Mouse (Mus musculus): Measurements from ENCODE around the gene Vax2.

The Vax2 gene

DNA sequence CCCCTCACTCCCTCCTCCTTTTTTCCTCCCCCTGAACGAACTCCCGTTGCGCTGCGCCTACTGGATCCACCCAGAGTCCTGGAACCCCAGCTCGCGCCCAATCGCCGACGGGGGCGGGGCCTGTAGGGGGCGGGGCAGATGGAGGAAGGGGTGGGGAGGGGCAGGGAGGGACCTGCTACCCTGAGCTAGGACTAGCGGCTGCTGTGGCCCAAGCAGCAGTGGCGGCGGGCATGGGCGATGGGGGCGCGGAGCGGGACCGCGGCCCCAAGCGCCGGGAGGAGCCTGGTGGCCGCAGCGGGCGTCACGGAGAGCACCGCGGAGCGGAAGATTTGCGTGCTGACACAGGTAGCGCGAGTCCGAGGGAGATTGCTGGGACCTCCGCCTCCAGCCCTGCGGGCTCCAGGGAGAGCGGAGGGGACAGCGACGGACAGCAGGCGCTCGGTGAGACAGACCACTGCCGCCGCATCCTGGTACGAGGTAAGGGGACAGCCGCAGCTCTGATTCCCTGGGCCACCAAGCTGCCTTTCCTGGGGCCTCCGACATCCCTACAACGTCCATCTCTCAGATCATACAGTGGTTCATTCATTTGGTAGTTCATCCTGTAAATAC lies at the start of gene Vax2:
Gene Vax2, plus strand, starts transcription at position 198 of the 609 bp plus-strand sequence.
- DNase-seq (ENCODE audit: low read depth, low spot score): peak; percentile 30

DNA sequence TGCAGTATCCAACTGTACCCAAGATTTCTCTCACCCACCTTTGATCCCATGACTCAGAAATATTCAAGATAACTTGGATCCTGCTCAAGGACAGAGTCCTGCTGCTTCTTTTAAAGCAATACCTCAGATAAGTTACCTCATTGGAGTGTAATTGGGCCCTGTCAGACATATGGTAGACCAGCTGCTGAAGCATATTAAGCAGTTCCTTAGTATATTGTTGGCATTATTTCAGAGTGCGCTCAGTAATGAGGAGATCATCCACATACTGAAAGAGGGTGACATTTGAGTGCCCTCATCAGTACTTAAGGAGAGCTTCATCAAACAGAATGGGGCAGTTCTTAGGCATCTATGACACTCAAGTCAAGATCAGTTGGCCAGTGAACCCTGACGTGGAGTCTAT lies 46.1 kb upstream of the Vax2 start:
- no peak for DNase-seq (ENCODE audit: low read depth, low spot score)

DNA sequence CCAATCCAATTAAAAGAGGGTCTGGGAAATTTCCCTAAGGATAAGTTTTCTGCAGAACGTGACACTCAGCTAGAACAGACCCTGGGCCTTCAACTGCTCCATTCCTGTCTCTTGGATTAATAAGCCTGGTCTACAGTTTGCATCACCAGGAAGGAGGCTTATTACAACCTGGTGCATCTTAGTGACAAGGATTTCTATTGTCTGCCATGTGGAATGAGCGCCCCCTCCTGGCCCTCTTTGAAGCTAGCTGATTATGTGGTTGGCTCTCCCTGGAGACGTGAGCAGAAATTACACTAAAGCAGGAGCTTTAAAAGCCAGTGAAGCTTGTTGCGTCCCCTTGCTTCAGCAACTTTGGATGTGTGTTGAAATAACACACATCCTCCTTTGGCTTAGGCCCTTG lies 37.7 kb upstream of the Vax2 start:
- DNase-seq (ENCODE audit: low read depth, low spot score): peak; percentile 18

DNA sequence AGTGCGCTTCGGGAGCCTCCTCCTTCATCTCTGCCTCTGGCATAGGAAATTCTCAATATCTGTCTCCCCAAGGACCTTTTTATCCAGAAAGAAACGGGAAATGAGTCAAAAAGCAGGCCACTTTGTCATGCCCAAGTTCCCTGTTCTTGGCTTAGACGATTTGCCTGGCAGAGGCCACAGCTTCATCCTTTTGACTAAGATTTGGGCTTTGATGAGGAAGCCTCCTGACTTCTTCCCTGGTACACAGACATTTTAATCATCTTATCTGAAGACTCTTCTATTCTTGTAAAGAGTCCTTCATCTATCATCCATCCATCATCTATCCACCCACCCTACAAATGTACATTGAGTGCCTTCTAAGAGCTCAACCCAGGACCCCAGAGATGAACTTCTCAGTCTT lies 33.3 kb upstream of the Vax2 start, which contains the start of gene Cd207:
Gene Cd207, minus strand, starts transcription at position 101 of the 400 bp plus-strand sequence.
- no peak for DNase-seq (ENCODE audit: low read depth, low spot score)

DNA sequence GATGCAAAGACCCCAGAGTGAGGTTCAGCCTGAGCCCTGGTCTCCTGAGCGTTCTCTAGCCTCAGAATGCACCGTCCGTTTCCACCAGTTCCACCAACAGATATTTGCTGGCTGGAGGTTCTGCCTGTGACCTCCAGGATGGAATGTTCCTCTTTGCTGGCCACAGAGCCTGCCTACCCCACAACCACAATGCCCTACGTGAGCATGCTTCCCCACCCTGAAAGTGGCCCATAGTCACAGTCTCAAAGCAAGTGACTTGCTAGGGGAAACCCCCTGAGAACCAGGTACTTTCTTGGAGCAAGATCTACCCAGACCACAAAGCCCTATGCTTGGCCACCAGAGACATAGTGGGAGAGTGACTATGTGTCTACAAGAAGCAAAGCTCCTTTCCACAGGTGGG lies 21.7 kb upstream of the Vax2 start:
- DNase-seq (ENCODE audit: low read depth, low spot score): no peak

DNA sequence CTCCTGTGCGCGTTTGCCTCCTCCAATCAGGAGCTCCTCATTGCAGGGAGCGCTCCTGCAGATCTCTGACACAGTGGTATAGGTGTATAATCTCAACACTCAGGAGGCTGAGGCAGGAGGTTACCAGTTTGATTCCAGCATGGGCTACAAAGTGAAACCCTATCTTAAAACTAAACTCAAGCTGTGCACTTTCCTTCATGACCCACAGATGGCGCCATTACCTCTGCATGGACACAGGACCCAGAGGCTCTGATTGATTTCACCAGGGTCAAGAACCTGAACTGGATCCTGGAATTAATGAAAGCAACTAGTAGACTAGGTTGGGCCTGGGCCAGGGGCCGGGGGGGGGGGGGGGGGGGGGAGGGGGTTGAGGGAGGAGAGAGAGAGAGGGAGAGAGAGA lies 20.8 kb upstream of the Vax2 start:
- peak; percentile 21 for DNase-seq (ENCODE audit: low read depth, low spot score)

DNA sequence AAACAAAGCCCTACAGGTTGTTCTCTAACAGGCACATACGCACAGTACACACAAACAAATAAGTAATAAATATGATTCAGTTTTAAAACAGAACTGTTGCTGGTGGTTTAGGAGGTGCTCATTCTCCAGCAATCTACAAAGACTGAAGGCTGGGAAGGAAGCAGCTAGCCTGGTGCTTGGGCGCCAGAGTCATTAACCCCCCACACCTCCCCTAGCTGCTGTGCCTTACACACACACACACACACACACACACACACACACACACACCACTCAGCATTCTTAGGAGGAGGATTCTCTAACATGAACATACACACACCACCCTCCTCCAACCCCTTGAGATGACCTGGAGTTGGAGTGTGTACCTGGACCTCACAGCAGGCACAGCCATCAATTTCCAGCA lies 20.1 kb upstream of the Vax2 start:
- no peak for DNase-seq (ENCODE audit: low read depth, low spot score)

DNA sequence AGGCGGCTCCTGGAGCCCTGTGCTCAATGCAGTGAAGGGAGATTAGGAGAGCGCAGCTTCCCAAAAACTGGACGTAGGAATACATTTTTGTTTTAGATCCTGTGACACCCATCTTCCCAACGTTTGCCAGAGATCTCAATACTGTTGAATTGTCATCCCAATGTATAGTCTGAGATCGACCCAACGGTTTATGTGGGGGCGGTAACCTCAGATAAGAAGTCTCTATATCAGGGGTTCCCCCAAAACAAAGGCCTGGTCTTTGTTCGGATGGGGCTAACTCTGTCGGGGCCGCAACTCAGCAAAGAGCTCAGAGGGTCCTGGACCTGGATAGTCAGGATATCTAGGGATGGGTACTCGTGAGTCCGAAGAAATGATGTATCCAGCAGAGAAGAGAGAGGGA lies 18.1 kb upstream of the Vax2 start:
- DNase-seq (ENCODE audit: low read depth, low spot score): no peak

DNA sequence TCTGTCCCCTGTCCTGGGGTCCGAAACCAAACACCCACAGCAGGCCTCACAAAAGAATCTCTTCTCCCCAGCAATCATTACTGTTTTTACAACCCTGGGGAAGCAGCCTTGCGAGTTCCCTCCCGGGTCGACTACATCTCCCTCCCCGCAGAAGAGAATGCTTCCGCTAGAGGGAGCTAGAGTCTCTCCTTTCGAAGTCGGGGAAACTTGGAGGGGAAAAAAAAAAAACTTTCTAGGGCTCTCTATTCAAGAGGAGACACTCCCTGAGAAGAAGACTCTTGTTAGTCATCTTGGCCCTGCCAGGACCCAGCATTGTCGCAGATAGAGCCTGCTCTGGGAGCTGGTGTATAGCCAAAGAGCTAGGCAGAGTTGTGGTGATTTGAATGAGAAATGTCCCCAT lies 17.2 kb upstream of the Vax2 start:
- peak; percentile 55 for DNase-seq (ENCODE audit: low read depth, low spot score)

DNA sequence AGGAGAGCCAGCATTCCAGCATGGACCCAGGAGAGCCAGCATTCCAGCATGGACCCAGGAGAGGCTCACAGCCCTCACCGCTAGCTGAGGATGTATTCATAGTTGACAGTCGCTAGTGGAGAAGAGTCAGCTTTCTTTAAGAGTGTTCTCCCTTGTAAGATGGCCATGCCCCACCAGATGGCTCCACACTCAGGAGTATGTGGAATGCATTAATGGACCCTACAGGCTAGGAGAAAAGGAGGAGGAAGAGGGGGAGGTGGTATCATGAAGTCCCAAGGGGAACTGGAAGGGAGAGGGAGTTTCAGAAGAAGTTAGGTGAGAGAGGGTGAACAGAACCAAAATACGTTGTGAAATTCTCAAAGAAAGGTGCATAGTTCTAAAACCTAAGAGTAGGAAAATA lies 15.3 kb upstream of the Vax2 start:
- no peak for DNase-seq (ENCODE audit: low read depth, low spot score)

DNA sequence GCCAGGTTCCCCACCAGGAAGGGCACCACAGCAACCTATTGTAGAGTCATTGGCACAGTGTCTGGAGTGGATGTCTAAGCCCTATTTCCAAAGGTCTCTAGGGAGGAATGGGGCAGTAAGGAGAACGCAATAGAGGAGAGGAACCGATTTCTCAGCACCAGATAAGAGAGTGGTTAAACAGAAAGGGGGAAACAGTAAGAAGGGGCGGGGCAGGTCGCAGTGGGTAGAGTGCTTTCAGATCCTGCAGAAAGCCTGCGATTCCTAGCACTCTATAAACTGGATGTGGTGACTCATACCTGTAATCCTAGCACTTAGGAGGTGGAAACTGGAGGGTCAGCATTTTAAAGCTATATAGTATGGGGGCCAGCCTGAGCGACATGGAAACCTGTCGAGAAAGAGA lies 14.4 kb upstream of the Vax2 start:
- DNase-seq (ENCODE audit: low read depth, low spot score): no peak

DNA sequence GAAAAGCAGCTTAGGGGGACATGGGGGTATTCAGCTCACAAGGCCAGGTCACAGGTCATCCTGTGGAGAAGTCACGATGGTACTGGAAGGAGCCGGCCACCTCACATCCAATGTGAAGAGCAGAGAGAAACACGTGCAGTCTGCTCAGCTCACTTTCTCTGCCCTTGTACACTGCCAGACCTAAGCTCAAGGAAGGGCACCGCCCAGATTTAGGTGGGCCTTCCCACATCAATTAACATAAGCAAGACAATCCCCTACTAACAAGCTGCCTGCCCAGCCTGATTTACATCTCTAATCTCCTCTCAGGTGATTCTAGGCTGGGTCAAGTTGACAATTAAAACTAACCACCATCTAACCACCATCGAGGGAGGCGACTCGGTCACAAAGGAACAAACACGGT lies 13.1 kb upstream of the Vax2 start:
- DNase-seq (ENCODE audit: low read depth, low spot score): no peak

DNA sequence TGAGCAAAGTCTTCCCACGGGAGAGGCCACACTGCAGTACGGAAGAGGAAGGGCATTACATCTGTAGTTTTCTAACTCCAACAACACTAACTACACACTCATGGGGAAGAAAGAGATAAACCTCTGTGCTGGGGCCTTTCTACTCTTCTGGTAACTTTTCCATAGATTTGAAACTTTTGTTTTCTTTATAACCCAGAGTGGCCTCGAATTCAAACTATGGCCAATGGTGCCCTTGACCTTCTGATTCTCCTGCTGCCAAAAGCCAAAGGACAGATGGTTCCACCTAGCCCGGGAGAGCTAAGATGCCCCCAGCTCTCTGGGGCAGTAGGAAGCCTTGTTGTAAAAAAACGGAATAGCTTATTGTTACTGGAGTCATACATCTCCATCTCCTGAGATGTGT lies 11.1 kb upstream of the Vax2 start:
- no peak for DNase-seq (ENCODE audit: low read depth, low spot score)

DNA sequence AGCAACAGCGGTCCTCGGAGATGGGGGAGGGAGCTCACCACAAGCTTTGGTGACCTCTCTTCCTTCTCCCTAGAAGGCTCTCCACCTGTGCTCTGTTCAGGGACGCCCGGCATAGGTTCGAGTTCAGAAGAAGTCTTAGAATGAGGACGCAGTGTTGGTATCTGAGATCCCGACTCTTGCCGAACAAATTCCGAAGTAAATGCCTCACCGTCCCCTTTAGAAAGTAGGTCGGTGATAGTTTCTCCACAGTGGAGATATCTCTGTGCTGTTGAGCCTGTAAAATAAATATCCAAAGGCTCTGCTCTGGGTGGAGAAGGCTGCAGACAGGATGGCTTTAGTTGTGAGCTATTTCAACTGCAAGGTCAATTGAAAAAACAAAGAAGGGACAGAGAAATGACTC lies 10.1 kb upstream of the Vax2 start:
- DNase-seq (ENCODE audit: low read depth, low spot score): no peak

DNA sequence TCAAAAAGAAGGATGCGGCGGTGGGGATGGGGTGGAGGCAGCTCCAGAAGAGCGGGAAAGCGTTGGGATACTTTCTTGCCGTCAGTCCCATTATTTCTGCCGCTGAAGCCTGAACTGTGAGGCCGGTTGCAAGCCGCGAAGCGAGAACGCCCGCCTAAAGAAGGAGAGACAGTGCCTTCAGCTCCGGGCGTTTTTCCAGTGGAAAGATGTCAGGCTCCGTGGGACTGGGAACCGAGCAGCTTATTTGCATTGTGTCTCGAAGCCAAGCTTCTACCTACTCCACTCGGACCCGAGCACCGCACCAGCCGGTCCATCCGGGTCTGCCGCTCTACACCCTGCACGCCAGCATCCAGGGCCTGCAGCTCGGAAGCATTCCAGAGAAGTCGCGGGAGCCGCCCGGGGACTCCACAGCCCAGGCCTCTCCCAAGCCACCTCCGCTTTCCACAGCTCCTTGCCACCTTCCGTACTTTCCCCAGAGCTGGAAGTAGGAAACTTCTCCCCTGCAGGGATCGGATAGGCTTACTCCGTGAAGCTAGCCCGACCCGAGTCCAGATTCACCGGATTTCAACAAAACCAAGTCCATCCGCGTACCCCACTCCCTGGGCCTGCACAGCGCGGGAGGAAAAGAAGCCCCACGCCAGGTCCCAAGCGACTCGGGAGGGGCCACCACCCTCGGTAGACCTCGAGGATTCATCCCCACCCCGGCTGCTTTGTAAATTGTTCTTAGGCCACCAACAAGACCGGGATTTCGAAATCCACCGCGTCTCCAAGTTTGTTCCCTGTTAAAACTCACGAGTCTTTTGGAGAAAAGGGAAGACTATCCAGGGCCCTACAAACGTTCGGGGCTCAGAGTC lies 8.7 kb upstream of the Vax2 start:
- DNase-seq (ENCODE audit: low read depth, low spot score): no peak

DNA sequence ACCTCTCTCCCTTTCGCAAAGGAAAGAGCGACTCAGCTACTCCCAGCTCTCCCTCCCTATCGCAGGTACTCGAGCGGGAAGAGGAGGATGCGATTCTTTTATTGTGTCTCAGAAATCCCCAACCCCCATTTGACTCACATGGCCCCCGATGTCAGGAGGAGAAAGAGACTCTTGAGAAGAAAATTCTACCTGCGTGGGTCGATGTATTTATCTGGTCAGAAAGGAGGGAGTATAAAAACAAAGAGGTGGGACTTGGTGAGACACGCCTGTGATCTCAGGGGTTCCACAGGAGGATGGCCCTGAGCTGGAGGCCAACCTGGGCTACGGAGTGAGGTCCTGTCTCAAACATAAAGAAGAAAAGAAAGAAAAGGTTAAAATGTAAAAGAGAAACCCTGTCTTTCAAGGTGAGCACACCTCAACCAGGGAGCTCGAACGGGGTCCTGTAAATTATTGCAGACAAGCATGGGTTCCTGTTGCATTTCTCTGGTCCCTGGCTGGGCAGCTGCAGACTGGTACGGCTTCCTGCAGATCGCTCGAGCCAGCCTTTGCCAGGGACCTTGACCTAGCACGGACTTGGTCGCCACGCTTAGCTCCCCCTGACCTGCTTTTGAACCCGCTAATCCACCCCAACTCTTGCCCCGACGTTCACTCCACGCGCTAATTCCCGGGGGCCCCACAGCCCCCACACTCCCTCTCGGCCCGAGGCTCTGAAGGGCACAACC lies 7.9 kb upstream of the Vax2 start:
- no peak for DNase-seq (ENCODE audit: low read depth, low spot score)

DNA sequence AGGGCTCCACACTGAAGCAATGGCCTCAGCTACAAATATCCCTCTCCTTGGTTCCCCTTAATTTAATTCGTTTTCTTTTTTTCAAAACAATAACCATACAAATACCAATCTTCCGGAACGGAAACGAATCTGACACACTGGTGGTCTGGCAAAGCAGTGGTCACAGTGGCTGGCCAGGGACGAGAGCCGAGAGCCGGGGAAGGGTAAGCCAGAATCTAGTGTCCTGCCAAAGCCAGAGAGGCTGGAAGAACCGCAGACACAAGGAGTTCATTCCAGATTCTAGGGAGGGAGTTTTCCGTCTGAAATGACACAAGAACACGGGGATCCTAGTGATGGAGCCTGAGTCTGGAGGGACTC lies 7.4 kb upstream of the Vax2 start:
- DNase-seq (ENCODE audit: low read depth, low spot score): no peak

DNA sequence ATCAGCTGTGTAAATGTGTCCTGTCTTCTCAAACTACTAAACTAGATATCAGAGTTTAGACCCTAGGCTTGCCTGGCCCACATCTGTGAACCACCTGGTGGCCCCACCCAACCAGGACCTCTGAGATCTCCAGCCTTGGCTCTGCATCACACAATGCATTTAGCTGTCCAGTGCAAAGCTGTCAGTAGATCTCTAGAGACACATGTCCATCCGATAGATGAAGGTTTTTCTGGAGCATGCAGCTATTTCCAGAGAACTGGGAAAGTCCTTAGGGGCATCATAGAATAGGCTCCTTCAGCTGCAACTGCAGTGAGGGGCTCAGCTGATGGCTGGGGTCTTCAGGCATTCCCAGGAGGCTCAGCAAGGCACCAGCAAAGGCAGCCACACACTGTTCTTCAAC lies 6.8 kb upstream of the Vax2 start:
- no peak for DNase-seq (ENCODE audit: low read depth, low spot score)

DNA sequence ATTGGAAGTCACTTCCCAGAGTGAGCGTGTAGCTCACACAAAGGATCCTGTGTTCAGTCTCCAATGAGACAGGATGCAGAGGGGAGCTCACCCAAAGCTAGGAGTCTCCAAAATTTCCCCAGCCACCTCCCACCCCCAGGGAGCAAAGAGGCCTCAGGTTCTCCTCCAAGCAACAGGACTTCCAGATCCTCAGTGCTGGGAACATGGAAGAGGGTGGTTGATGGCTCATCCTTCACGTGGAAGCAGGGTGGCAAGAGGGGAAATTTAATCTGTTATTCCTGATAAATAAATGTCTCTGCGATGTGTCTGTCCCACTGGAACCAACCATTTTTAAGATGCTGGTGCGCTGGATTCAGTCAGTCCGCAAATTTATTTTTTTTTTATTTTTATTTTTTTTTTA lies 6.4 kb upstream of the Vax2 start:
- no peak for DNase-seq (ENCODE audit: low read depth, low spot score)

DNA sequence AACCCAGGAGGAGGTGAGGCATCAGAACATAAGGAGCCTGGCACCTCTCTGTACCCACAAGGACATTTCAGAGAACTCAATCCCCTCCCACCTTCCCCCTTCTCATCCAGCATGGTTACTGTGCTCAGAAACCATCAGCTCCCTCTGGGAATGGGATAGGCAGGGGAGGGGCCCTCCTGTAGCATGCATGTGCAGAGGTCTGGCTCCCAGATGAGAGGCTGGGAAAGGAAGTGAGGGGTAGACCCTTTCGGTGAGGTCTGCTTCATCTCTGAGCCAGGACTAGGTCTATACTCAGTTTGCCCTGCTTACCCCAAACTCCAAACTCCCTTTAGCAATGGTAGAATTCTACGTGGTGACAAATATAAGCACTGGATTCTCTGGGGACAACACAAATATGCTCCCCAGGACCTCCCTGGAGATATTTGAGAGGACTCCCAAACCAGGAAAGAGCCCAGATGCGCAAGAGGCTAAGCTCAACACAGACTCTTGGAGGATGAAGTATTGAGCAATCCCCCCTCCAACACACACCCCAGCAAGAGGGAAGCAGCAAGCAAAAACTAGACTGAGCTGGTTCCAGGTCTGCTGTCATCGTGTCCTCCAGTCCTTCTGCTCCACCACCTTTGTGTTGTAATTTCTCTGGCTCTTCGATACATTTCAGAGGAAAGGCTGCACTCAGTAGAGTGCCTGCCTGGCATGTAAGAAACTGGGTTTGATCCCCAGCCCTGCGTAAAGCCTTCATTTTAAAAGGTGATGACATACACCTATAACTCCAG lies 3.1 kb upstream of the Vax2 start:
- DNase-seq (ENCODE audit: low read depth, low spot score): no peak

DNA sequence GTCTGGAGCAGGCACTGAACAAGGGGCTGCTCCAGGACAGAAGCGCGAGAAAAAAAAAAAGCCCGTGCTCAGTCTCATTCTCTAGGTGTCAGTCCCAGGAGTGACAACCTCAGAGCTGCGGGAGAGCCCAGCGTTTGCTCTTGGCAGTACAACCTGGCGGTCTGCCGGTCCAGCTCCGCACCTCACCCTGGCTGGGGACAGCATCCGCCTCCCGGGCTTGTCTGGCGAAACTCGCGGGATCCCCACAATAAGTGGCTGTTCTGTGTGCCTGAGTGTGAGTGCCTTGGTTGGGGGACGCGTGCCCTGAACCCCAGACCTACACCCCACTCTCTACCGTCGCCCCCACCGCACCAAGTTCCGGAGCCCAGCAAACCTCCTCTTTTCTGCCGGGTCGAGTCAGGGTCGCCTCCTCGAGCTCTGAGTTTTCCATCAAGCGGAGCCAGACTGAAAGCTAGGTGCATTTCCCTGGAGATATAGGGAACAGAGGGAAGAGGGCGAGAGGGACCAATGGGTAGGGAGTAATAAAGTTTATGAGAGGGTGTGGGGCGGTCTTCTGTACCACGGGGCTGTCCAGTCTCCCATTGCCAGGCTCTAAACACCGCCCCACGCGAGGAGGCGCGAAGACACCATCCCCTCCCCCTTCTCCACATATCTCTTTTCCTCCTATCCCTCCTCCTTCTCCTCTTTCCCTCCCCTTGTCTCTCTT lies 550 bp upstream of the Vax2 start:
- no peak for DNase-seq (ENCODE audit: low read depth, low spot score)

Data from skeletal muscle tissue, adult 2 months (tissue).